Mouse (Mus musculus) intestine, postnatal 0 days (tissue): ENCODE results near the gene Elk4. TPM values are rescaled to one million over a fixed set of nuclear protein-coding genes. Genes with fewer than 3 reads are reported as not detected.

Experiments
- ATAC-seq: fragments of 200-750 bp; cut with Nextera tagmentation; 2 replicates; pipeline ENCODE4 v1.8.0; 2017; ENCODE audit warnings: mild to moderate bottlenecking, moderate TSS enrichment, moderate library complexity
- H3K27ac ChIP-seq: fragments of 300-500 bp; sonication (generic); 2 replicates; pipeline ENCODE4 v1.5.1; 2014; ENCODE audit warnings: mild to moderate bottlenecking, low read depth, low read length, moderate library complexity
- H3K27me3 ChIP-seq: fragments of 300-500 bp; sonication (generic); replicated peaks from 2 replicates; pipeline ENCODE4 v1.6.1; 2014; ENCODE audit warnings: low read length, mixed read lengths; ENCODE audit not compliant: control insufficient read depth, insufficient read depth
- H3K36me3 ChIP-seq: fragments of 300-500 bp; sonication (generic); 2 replicates; pipeline ENCODE4 v1.6.1; 2014; ENCODE audit warnings: mild to moderate bottlenecking, moderate library complexity; ENCODE audit not compliant: control insufficient read depth, insufficient read depth
- H3K4me1 ChIP-seq: fragments of 300-500 bp; sonication (generic); replicated peaks from 2 replicates; pipeline ENCODE4 v1.6.1; 2014; ENCODE audit warnings: antibody characterized with exemption, low read length, mixed read lengths; ENCODE audit not compliant: control insufficient read depth, insufficient read depth
- H3K4me2 ChIP-seq: fragments of 300-500 bp; sonication (generic); replicated peaks from 2 replicates; pipeline ENCODE4 v1.6.1; 2014; ENCODE audit warnings: low read depth, mild to moderate bottlenecking, moderate library complexity
- H3K4me3 ChIP-seq: fragments of 300-500 bp; sonication (generic); 2 replicates; pipeline ENCODE4 v1.5.1; 2014; ENCODE audit warnings: low read depth, low read length
- H3K9ac ChIP-seq: fragments of 300-500 bp; sonication (generic); 2 replicates; pipeline ENCODE4 v1.6.1; 2014; ENCODE audit warnings: mild to moderate bottlenecking, low read depth, low read length
- H3K9me3 ChIP-seq: fragments of 300-500 bp; sonication (generic); 2 replicates; pipeline ENCODE4 v1.6.1; 2016; ENCODE audit warnings: mixed run types; ENCODE audit not compliant: control insufficient read depth
- CTCF ChIP-seq: sonication (generic); IDR thresholded peaks from 2 replicates; pipeline ENCODE4 v1.5.1; 2016; ENCODE audit warnings: low read depth, mild to moderate bottlenecking, control low read depth, antibody characterized with exemption, moderate library complexity
- WGBS: fragments of 180-500 bp; shearing (Covaris S2); extraction: QIAGEN DNeasy Blood & Tissue Kit; methylation state at CpG from one replicate; pipeline ENCODE4 v1.1.7; 2014; 5-methylcytosine and 5-hydroxymethylcytosine counted together
- polyA plus RNA-seq: library from polyadenylated mRNA; unstranded; fragments of >200 nt; fragmentation: Nextera tagmentation; extraction: Ambion mirVana; gene quantifications from 2 replicates; pipeline ENCODE4 v1.2.1, GENCODE M21; 2015

Gene Elk4
- polyA plus RNA-seq, 1 experiment from 2014 or later, result 16.4 TPM

DNA sequence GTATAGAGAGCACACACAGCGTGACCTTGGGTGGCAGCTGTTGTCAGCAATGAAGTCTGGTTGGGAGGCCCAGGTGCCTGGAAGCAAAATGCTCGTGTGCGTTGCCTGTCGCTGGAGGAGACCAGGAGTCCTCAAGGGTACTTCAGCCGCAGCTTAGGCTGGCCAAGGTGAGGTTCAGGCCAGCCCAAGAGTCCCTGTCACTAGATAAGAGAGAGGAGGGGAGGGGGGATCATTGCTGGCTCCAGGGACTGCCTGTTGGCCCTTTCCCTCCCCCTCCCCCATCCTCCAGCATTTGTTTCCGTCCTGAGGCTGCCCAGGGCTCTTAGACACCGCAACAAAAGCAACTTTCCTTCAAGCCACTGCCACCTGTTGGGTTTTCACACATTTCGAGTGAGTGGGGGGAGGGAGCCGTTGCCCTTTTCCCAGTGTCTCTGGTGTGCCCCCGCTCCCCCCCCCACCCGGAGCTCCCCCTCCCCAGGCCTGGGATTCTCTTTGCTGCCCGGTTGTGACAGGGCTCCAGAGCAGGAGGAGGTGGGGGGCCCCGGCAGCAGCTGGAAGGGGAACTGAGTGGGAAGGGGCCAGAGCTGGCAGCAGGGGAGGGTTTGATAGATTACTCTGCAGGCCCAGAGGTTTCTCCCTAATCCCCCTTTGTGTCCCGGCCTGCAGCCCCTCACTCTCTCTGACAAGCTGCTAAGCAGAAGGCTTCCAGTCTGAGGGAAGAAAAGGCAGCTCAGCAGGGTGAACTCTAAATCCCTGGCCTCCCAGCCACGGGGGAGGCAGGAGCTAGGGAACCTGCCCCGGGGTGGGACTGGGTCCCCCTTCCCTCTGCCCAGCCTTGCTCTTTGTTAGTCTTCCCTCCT lies 36.5 kb upstream of the Elk4 start:
- no peak for ATAC-seq

GRCm38 (mm10) chr1:131971771-131972497 lies 35.5 kb upstream of the Elk4 start:
- Histone ChIP-seq H3K9ac (no peak overlapping the region), H3K27me3 (no peaks in the 10 kb centered on the region), H3K9me3 (no peaks in the 10 kb centered on the region), H3K4me3 (no peak overlapping the region), H3K4me2 (no peak overlapping the region), H3K36me3 (no peaks in the 10 kb centered on the region), H3K27ac (no peak overlapping the region), H3K4me1 (no peaks in the 10 kb centered on the region)
- no peak for TF ChIP-seq CTCF
- 44% methylated on average over 15 of the region's 15 CpGs for WGBS
- no peak for ATAC-seq

More for the DNA sequence above, 36.5 kb upstream of the Elk4 start:
- H3K27me3 ChIP-seq, result 0 out of 2 replicates have a peak, but pooled peaks cover under 1% of the 10 kb centered on the region
- H3K4me2 ChIP-seq, result no peak overlapping the region
- H3K36me3 ChIP-seq, result no peaks in the 10 kb centered on the region
- H3K4me3 ChIP-seq, result no peak overlapping the region
- no peaks in the 10 kb centered on the region for H3K4me1 ChIP-seq
- H3K9me3 ChIP-seq, result no peaks in the 10 kb centered on the region
- H3K27ac ChIP-seq, result no peak overlapping the region
- no peak overlapping the region for H3K9ac ChIP-seq
- WGBS, result 40% methylated on average over 16 of the region's 16 CpGs
- TF ChIP-seq CTCF, result no peak

DNA sequence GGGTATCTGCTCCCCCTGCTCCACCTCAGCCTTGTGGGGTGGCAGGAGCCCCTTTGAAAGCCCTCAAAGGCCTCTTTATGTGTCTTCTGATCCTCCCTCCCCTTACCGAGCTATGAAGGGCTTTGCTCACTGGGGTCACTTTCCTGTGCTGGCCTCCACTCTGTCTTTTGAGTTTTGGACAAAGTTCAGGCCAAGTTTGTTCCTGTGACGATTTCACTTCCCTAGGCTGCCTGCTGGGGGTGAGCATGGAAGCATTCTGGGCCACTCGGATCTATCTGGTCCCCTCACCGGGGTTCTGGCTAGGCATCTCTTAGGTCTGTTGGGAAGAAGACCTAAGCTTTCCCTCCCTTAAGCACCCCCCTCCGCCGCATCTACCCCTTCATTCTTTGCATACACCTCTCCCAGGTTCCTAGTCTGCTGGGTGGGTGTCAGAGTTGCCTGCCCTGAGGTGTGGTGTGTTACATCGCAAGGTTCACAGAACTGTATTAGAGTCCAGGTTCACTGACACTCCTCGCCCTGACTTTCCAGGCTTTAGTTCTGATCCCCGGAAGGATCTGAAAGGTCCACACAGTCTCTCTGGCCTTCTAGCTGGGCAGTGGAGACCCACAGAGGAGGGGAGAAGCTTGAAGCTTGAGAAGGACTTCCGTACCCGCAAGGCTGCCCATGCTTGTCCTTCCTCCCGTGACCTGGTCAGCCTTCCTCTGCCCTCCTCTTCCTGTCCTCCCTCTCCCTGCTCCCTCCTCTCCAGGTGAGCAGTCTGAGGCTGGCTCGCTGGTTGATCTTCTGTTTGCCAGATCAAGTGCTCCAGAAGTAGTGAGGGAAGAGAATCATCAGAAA lies 34.7 kb upstream of the Elk4 start:
- no peak for ATAC-seq
- TF ChIP-seq CTCF, result no peak
- no peak overlapping the region for H3K9ac ChIP-seq
- no peaks in the 10 kb centered on the region for H3K27me3 ChIP-seq
- WGBS, result 52% methylated on average over 13 of the region's 13 CpGs
- no peaks in the 10 kb centered on the region for H3K9me3 ChIP-seq
- H3K4me1 ChIP-seq, result no peaks in the 10 kb centered on the region
- H3K27ac ChIP-seq, result no peak overlapping the region
- H3K4me2 ChIP-seq, result no peak overlapping the region
- H3K36me3 ChIP-seq, result no peaks in the 10 kb centered on the region
- H3K4me3 ChIP-seq, result no peak overlapping the region

GRCm38 (mm10) chr1:131973991-131974390 lies 33.4 kb upstream of the Elk4 start:
- Histone ChIP-seq H3K4me1 (no peaks in the 10 kb centered on the region), H3K9ac (no peak overlapping the region), H3K4me2 (no peak overlapping the region), H3K27ac (no peak overlapping the region), H3K27me3 (no peaks in the 10 kb centered on the region), H3K9me3 (no peaks in the 10 kb centered on the region), H3K36me3 (no peaks in the 10 kb centered on the region), H3K4me3 (no peak overlapping the region)
- TF ChIP-seq CTCF, result no peak
- 49% methylated on average over 6 of the region's 6 CpGs for WGBS
- peak; percentile 45; the same call in 1 of the 2 replicates for ATAC-seq

DNA sequence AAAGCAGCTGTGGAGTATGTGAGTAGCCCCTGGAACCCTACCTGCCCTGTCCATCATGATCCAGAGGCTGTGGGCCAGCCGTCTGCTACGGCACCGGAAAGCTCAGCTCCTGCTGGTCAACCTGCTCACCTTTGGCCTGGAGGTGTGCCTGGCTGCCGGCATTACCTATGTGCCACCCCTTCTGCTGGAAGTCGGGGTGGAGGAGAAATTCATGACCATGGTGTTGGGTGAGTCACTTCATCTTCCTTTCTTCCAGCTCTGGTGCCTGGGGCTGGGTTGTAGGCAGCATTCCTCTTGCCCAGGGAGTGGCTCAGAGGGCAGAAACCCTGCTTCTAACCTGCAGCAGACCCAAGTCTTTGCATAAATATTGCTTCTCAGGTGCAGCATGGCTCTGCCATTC lies 30.5 kb upstream of the Elk4 start:
- no peak overlapping the region for H3K9ac ChIP-seq

GRCm38 (mm10) chr1:131980471-131980870 lies 26.9 kb upstream of the Elk4 start:
- H3K27ac ChIP-seq, result no peak overlapping the region
- H3K4me3 ChIP-seq, result no peak overlapping the region
- H3K9ac ChIP-seq, result no peak overlapping the region
- H3K4me2 ChIP-seq, result no peak overlapping the region
- no peak for ATAC-seq
- no peaks in the 10 kb centered on the region for H3K4me1 ChIP-seq
- WGBS, result 50% methylated on average over 2 of the region's 2 CpGs
- no peaks in the 10 kb centered on the region for H3K9me3 ChIP-seq
- H3K36me3 ChIP-seq, result no peaks in the 10 kb centered on the region
- no peak for TF ChIP-seq CTCF
- H3K27me3 ChIP-seq, result no peaks in the 10 kb centered on the region

More for the DNA sequence above, 30.5 kb upstream of the Elk4 start:
- Histone ChIP-seq H3K36me3 (no peaks in the 10 kb centered on the region), H3K27ac (no peak overlapping the region), H3K4me2 (no peak overlapping the region), H3K9me3 (no peaks in the 10 kb centered on the region), H3K4me3 (no peak overlapping the region), H3K4me1 (no peaks in the 10 kb centered on the region), H3K27me3 (no peaks in the 10 kb centered on the region)
- no peak for ATAC-seq
- WGBS, result 78% methylated on average over 5 of the region's 5 CpGs
- TF ChIP-seq CTCF, result no peak
